Mouse (Mus musculus): ENCODE measurements around the gene Cnih2.
A peak's percentile ranks its signal among the peaks of the same experiment; 100 is the strongest.

DNA sequence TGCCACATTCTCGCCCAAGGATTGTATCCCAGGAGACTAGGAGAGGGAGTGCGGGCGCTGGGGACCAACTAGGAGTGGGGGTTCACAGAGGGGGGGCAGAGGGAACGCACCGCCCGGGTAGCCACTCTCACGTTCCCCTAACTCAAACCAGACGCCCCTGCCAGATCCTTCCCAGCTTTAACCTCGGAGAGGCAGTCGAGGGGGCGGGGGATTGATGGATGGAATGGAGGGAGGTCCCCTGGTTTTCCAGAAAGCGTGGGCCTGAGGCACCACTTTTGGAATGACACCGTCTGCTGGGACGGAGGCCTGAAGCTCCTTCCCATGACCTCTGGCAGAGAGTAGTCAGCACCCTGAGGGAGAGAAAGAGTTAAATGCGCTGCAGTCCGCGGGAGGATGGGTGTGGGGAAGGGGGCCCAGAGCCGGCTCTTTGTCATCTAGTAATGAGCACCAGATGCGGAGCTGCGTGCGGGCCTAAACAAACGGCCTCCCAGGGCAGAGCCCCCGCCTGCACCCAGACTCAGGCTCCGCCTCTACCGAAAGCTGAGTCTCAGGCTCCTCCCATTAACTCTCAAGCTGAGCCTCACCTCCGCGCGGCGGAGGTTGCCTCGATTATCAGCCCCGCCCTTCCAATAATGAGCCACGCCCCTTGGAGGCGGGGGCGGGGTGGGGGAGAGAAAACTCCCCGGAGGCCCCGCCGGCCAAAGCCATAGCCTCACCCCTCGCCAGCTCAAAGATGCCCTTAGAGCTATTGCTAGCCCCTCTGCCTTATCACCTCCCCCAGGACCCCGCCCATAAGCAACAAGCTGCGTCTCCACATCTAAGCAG, 26.6 kb downstream of the Cnih2 start:
- peak; percentile 38; the same call in 1 of the 2 replicates for TF ChIP-seq POLR2A (IDR thresholded peaks at IDR 0.05; ENCODE audit: insufficient read depth, low read depth, low read length)
- no peak for TF ChIP-seq CTCF (IDR thresholded peaks at IDR 0.05; ENCODE audit: insufficient read depth, low read depth, low read length)
